Comparison of ENCODE assay signal across 19 mouse cellular contexts in the genomic region with DNA sequence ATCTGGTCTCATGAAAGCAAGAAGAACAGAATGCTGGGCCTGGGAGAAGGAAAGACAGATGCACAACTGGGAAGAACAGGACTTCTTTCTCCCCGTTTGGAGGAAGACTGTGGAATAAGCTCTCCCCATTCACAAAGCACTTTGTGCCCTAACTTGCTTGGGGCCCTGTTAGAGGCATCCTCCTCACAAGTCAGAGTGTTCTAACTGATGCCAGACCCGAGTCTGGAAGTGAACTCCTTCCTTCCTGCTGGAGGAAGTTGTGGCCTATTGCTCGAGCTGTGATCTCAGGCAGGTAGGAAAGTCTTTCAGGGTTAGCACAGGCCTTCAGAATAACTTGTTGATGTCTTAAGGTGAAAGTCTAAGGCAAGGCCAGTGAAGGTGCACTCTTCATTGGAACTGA. TPM values are rescaled to one million over a fixed set of nuclear protein-coding genes. Genes with fewer than 3 reads are reported as not detected.
DNase-seq lines count a peak whose midpoint lies in the region; TF ChIP-seq lines count a peak whose summit lies in the region.
"Had no signal": no experiment of that assay in that cellular context is flagged by ENCODE, and none has a peak within 500 bp of the region (broad histone marks: within the 10 kb centered on the region; RNA-seq: fewer than 3 reads in every experiment).

No protein-coding gene starts in this region.

- peak overlapping the region; percentile 85 for H3K27ac ChIP-seq in thymus, adult 2 months (ENCODE audit: control insufficient read depth, insufficient read depth, low read length)
- H3K27ac ChIP-seq: embryonic facial prominence, embryonic 12.5 days; heart, adult 2 months; hindbrain, embryonic 15.5 days had no signal

- no peaks in the 10 kb centered on the region for H3K27me3 ChIP-seq in thymus, adult 2 months (ENCODE audit: control insufficient read depth, insufficient read depth, low read length)
- H3K27me3 ChIP-seq: CH12.LX; embryonic facial prominence, embryonic 12.5 days; heart, embryonic 12.5 days; hindbrain, embryonic 15.5 days; Patski had no signal

- 10% methylated on average over 3 of the region's 3 CpGs for WGBS in thymus, adult 2 months

- H3K4me1 ChIP-seq in thymus, adult 2 months (replicated peaks; ENCODE audit: control insufficient read depth, insufficient read depth, low read length): peaks cover 17% of the 10 kb centered on the region
- H3K4me1 ChIP-seq: embryonic facial prominence, embryonic 12.5 days; hindbrain, embryonic 15.5 days had no signal

- no peak for TF ChIP-seq CTCF in thymus, adult 2 months (IDR thresholded peaks at IDR 0.05; ENCODE audit: borderline replicate concordance, control insufficient read depth, extremely low read depth, insufficient read depth, low read length, poor library complexity)

- no peak for DNase-seq in thymus, adult 2 months
- DNase-seq in thymus, postnatal 14 days: no peak
- DNase-seq in CD4-positive helper T cell, adult 2 months (ENCODE audit: low read depth, low spot score): peak; percentile 71
- DNase-seq in CD4-positive, CD25-positive, alpha-beta regulatory T cell, adult 2 months (ENCODE audit: low read depth, low spot score): peak; percentile 52
- DNase-seq in induced T-regulatory cell, adult 2 months (ENCODE audit: low read depth): peak; percentile 54
- no peak for DNase-seq in kidney, postnatal 25 days
- DNase-seq in lung, postnatal 10 days: no peak
- DNase-seq: adrenal gland, postnatal 10 days; cerebellum, adult 11 months; cerebellum, adult 8-10 months; cerebellum, postnatal 25 days; gastrocnemius, postnatal 10 days; heart, postnatal 36 days had no signal

- no peak overlapping the region for H3K4me3 ChIP-seq in thymus, adult 2 months (ENCODE audit: control insufficient read depth, insufficient read depth, low read length)
- H3K4me3 ChIP-seq: embryonic facial prominence, embryonic 12.5 days; heart, adult 2 months; heart, embryonic 12.5 days; hindbrain, embryonic 15.5 days had no signal

- H3K36me3 ChIP-seq in thymus, adult 2 months (ENCODE audit: control insufficient read depth, insufficient read depth, low read length): peaks cover 7% of the 10 kb centered on the region
- H3K36me3 ChIP-seq: hindbrain, embryonic 15.5 days had no signal

- TF ChIP-seq POLR2A in thymus, adult 2 months (IDR thresholded peaks at IDR 0.05; ENCODE audit: control insufficient read depth, extremely low read depth, insufficient read depth, low read length, poor library complexity): no peak

RNA-seq across cellular contexts. Expression of gene Pak6, which starts 20.2 kb away (rescaled TPM):
- polyA plus RNA-seq in thymus, adult 2 months (2012; rRNA removed): 4.3 and 4.7 TPM in 2 replicates

RNA-seq across cellular contexts. Expression of gene Bub1b, which starts 44.9 kb away (rescaled TPM):
- 42.0 and 53.7 TPM in 2 replicates for polyA plus RNA-seq in thymus, adult 2 months (2012; rRNA removed)

Comparison
In these comparisons a context has a peak if more than half of its experiments do, and no peak if none do; other contexts are left out.
1. DNase-seq: peak in CD4-positive helper T cell, adult 2 months (single experiment), CD4-positive, CD25-positive, alpha-beta regulatory T cell, adult 2 months (single experiment) and induced T-regulatory cell, adult 2 months (single experiment); none in thymus, adult 2 months (single experiment), thymus, postnatal 14 days (single experiment), kidney, postnatal 25 days (0 of 2) and lung, postnatal 10 days (single experiment).